Mouse (Mus musculus) forebrain, embryonic 12.5 days (tissue): Measurements from ENCODE around the gene Slc6a6. TPM values are rescaled to one million over a fixed set of nuclear protein-coding genes. Genes with fewer than 3 reads are reported as not detected.

Experiments
- ATAC-seq: fragments of 200-750 bp; cut with Nextera tagmentation; 2 replicates; pipeline ENCODE4 v1.8.0; 2017; ENCODE audit warnings: moderate TSS enrichment; ENCODE audit not compliant: low FRiP score
- H3K27ac ChIP-seq: fragments of 300-500 bp; sonication (generic); 2 replicates; pipeline ENCODE4 v1.5.1; 2016; ENCODE audit warnings: mild to moderate bottlenecking
- H3K27me3 ChIP-seq: fragments of 300-500 bp; sonication (generic); 2 replicates; pipeline ENCODE4 v1.6.1; 2016; ENCODE audit warnings: mild to moderate bottlenecking
- H3K36me3 ChIP-seq: fragments of 300-500 bp; sonication (generic); replicated peaks from 2 replicates; pipeline ENCODE4 v1.6.1; 2016; ENCODE audit warnings: mild to moderate bottlenecking
- H3K4me1 ChIP-seq: fragments of 300-500 bp; sonication (generic); 2 replicates; pipeline ENCODE4 v1.6.1; 2016
- H3K4me2 ChIP-seq: fragments of 300-500 bp; sonication (generic); 2 replicates; pipeline ENCODE4 v1.6.1; 2016; ENCODE audit warnings: mild to moderate bottlenecking, moderate library complexity
- H3K4me3 ChIP-seq: fragments of 300-500 bp; sonication (generic); replicated peaks from 2 replicates; pipeline ENCODE4 v1.5.1; 2016; ENCODE audit warnings: mild to moderate bottlenecking
- H3K9ac ChIP-seq: fragments of 300-500 bp; sonication (generic); 2 replicates; pipeline ENCODE4 v1.6.1; 2016; ENCODE audit warnings: mild to moderate bottlenecking
- H3K9me3 ChIP-seq: fragments of 300-500 bp; sonication (generic); 2 replicates; pipeline ENCODE4 v1.6.1; 2016
- WGBS: fragments of 180-500 bp; shearing (Covaris S2); methylation state at CpG from one replicate; pipeline ENCODE4 v1.1.7; 2016; 5-methylcytosine and 5-hydroxymethylcytosine counted together
- polyA plus RNA-seq: library from polyadenylated mRNA; unstranded; fragments of >200 nt; fragmentation: Nextera tagmentation; extraction: Ambion mirVana; gene quantifications from 2 replicates; pipeline ENCODE4 v1.2.1, GENCODE M21; 2016

Slc6a6 gene
- polyA plus RNA-seq, 1 experiment from 2014 or later, result 79.0 TPM

DNA sequence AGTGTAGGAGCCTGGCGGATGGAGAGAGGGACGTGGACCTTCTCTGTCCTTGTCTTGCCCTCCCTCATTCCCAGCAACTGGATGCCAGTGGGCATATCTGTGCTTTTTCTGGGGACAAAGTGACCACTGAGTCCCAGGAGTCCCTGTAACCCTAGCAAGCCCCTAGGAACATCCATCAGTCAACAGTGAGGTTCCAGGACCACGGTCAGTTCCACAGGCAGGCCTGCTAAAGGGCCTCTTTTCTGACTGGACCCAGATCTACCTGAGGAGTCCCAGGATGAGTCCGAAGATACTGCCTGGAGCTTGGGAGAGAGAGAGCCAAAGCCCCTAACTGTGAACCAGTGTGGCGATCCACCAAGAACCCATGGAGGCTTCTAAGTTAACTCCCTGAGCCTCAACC, 90.1 kb downstream of the Slc6a6 start:
- H3K4me3 ChIP-seq, result no peak overlapping the region
- no peaks in the 10 kb centered on the region for H3K4me1 ChIP-seq
- peaks cover 5% of the 10 kb centered on the region; the same call in 1 of the 2 replicates for H3K9me3 ChIP-seq
- 0 out of 2 replicates have a peak, but pooled peaks cover 4% of the 10 kb centered on the region for H3K27me3 ChIP-seq
- no peak overlapping the region for H3K4me2 ChIP-seq
- no peak overlapping the region for H3K27ac ChIP-seq
- no peaks in the 10 kb centered on the region for H3K36me3 ChIP-seq
- no peak for ATAC-seq
- 79% methylated on average over 5 of the region's 5 CpGs for WGBS
- H3K9ac ChIP-seq, result no peak overlapping the region

DNA sequence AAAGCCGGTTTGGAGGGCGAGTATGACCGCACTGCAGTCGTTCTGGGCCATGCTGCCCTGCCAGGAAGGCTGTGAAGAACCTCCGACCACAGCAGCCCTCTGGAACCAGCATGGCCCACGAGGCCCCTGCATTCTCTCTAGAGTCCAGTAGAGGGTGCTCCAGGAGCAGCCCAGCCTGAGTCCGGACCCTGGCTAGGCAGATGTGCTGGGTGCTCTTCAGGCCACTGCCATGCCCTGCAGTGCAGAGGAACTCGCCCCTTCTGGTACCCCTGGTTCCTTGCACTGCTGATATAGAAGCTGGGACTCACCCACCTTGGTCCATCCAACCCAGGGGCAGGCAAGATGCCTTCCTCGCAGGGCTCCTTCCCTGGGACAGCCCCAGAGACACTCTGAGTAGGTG, 92.7 kb downstream of the Slc6a6 start:
- 12% methylated on average over 9 of the region's 9 CpGs for WGBS
- H3K27ac ChIP-seq, result no peak overlapping the region
- H3K36me3 ChIP-seq, result no peaks in the 10 kb centered on the region
- 0 out of 2 replicates have a peak, but pooled peaks cover 4% of the 10 kb centered on the region for H3K27me3 ChIP-seq
- no peak overlapping the region for H3K9ac ChIP-seq
- no peak overlapping the region for H3K4me2 ChIP-seq
- no peaks in the 10 kb centered on the region for H3K4me1 ChIP-seq
- ATAC-seq, result peak; percentile 82
- H3K9me3 ChIP-seq, result no peaks in the 10 kb centered on the region
- H3K4me3 ChIP-seq, result no peak overlapping the region

DNA sequence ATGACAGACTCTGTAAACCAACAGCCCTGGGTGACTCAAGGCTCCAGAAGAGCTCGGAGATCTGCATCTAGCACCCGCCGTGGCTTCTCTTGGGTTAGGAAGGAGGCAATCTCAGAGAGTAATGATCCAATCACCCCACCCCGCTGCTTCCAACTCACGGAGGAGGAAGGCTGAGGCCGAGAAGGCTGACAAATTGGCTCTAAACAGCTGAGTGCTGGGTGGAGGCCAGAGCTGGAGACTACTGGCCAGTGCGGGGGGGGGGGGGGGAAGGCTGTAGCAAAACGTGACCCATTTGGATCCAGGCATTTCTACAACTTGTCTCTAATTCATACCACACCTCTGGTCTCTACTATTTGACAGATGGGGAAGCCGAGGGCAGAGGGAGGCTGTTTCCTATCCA, 95.4 kb downstream of the Slc6a6 start:
- H3K4me2 ChIP-seq, result no peak overlapping the region
- H3K27me3 ChIP-seq, result 0 out of 2 replicates have a peak, but pooled peaks cover 3% of the 10 kb centered on the region
- H3K4me1 ChIP-seq, result no peaks in the 10 kb centered on the region
- no peaks in the 10 kb centered on the region for H3K9me3 ChIP-seq
- WGBS, result 70% methylated on average over 8 of the region's 9 CpGs
- no peak overlapping the region for H3K9ac ChIP-seq
- no peaks in the 10 kb centered on the region for H3K36me3 ChIP-seq
- H3K4me3 ChIP-seq, result no peak overlapping the region
- H3K27ac ChIP-seq, result no peak overlapping the region
- no peak for ATAC-seq

DNA sequence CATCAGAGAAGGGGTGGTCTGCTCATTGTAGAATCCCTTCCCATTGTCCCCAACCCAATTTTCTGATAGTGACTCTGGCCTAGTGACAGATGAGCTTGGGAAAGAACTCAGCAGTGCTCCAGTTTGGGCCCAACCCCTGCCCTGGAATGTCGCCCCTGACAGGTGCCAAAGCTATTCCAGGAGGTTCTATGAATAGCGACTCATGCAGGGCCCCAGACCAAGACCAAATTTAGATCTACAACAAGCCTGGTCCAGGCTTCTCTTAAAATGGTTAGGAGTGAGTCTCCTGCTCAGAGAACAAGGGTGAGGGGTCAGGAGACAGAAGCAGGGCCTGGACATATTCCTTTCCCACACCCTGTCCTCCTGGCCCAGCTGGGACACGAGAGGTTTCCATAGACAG, 101.2 kb downstream of the Slc6a6 start:
- H3K9ac ChIP-seq, result no peak overlapping the region
- H3K9me3 ChIP-seq, result no peaks in the 10 kb centered on the region
- no peak overlapping the region for H3K4me3 ChIP-seq
- no peaks in the 10 kb centered on the region for H3K4me1 ChIP-seq
- whole genome bisulfite sequencing, result 78% methylated on average over 3 of the region's 3 CpGs
- ATAC-seq, result no peak
- H3K27me3 ChIP-seq, result no peaks in the 10 kb centered on the region
- no peaks in the 10 kb centered on the region for H3K36me3 ChIP-seq
- no peak overlapping the region for H3K27ac ChIP-seq
- H3K4me2 ChIP-seq, result no peak overlapping the region

DNA sequence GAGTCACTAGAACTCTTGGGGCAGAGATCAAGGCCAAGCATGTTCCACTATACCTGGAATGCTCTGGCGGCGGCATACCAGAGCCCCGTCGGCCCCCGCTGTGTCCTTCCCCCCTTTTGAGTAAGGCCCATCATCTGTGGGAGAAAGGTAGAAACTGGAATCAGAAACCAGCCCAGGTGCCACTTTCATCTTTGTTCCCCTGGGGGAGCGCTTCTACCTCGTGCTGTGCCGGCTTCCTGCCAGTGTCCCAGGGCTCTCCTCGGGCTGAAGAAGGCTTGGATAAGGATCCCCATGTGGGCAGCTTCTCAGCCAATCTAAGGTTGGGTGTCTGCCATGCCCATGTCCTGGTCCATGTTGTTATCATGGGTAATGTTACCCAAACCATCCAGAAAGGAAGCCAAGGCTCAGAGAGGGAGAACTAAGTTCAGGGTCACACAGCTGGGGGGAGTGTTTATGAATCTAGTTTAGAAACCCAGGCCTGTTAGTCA, 104.5 kb downstream of the Slc6a6 start:
- ATAC-seq, result no peak
- WGBS, result 86% methylated on average over 9 of the region's 9 CpGs

DNA sequence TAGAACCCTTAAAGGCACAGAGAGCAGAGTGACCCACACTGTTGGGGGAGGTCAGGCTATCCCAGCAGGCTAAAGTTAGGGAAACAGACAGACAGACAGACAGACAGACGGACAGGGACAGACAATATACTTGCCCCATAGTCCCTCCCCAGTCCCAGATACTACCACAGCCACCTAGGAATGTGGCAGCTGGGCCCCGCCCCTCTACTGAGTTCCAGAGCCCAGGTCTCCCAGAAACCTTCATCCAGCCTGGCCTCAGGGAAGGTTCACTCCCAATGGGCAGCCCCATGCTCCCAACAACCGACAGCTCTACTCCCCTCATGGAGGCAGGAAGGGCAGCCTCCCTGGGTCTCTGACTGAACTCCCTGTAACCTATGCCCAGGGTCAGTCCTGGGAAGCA, 111.8 kb downstream of the Slc6a6 start:
- H3K27ac ChIP-seq, result no peak overlapping the region
- H3K9me3 ChIP-seq, result no peaks in the 10 kb centered on the region
- no peaks in the 10 kb centered on the region for H3K4me1 ChIP-seq
- H3K27me3 ChIP-seq, result no peaks in the 10 kb centered on the region; the same call in 1 of the 2 replicates
- no peak overlapping the region for H3K4me3 ChIP-seq
- no peak overlapping the region for H3K4me2 ChIP-seq
- WGBS, result 70% methylated on average over 3 of the region's 3 CpGs
- ATAC-seq, result no peak
- no peak overlapping the region for H3K9ac ChIP-seq
- no peaks in the 10 kb centered on the region for H3K36me3 ChIP-seq

More for the DNA sequence above, 104.5 kb downstream of the Slc6a6 start:
- Histone ChIP-seq H3K9me3 (no peaks in the 10 kb centered on the region), H3K4me2 (no peak overlapping the region), H3K27ac (no peak overlapping the region), H3K4me1 (no peaks in the 10 kb centered on the region), H3K9ac (no peak overlapping the region), H3K36me3 (no peaks in the 10 kb centered on the region), H3K4me3 (no peak overlapping the region), H3K27me3 (no peaks in the 10 kb centered on the region)

DNA sequence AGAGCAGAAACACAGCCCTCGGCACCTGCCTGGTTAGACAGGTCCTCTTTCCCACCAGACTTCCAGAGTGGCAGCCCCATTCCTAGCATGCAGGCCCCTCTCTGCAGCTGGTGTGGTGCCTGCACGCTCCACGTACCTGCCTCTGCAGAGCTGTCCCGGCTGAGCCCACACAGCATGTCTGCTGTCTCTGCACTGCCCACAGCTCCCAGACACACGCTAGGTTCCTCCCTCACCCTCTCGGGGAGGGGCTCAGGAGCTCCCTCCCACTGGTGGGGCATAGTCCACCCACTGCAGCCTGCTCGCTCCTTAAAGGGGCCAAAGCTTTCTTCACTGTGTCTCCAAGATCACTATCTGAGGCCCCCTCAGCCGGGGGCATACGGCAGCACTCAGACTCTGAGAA, 112.2 kb downstream of the Slc6a6 start:
- no peak overlapping the region for H3K27ac ChIP-seq
- no peak overlapping the region for H3K9ac ChIP-seq
- H3K4me3 ChIP-seq, result no peak overlapping the region
- WGBS, result 73% methylated on average over 9 of the region's 9 CpGs
- ATAC-seq, result no peak
- no peaks in the 10 kb centered on the region for H3K9me3 ChIP-seq
- H3K36me3 ChIP-seq, result no peaks in the 10 kb centered on the region
- no peak overlapping the region for H3K4me2 ChIP-seq
- H3K4me1 ChIP-seq, result no peaks in the 10 kb centered on the region
- H3K27me3 ChIP-seq, result no peaks in the 10 kb centered on the region; the same call in 1 of the 2 replicates

DNA sequence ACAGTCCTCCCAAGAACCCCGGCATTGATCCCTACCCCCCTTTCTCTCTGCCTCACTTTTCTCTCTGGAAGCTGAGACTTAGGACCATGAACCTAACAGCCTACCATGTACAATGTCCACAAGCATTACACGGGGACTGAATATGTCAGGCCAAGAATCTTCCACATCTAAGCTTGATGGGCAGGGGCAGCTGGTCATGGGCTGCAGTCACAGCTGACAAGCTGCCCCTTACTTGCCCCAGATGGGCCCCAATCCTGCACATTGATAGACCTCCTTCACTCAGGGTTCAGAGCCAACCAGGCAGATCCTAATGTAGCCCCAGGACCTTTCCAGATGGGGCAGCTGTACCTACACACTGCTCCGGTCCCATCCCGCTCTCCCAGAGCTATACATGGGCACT, 112.9 kb downstream of the Slc6a6 start:
- ATAC-seq, result no peak
- Histone ChIP-seq H3K9me3 (no peaks in the 10 kb centered on the region), H3K4me3 (no peak overlapping the region), H3K27ac (no peak overlapping the region), H3K4me2 (no peak overlapping the region), H3K36me3 (no peaks in the 10 kb centered on the region), H3K9ac (no peak overlapping the region), H3K27me3 (no peaks in the 10 kb centered on the region; the same call in 1 of the 2 replicates), H3K4me1 (no peaks in the 10 kb centered on the region)
- 89% methylated on average over 4 of the region's 4 CpGs for WGBS

DNA sequence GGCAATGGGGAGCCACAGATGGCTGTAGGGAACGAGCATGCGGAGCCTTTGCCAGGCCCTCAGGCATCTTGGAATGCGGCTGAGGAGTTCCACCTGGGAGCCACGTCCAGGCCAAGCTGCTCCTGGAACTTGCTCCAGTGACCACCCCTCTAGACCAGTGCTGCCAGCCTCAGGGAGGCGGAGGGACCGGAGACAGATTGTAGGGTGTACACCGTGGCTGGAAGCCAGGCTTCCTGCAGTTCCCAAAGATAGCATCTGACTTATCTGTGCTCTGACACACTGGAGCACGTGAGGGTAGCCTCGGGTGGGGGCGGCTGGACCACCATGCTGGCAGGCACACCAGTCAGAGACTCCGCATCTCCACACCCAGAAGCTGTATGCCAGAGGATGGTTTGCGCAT, 114.6 kb downstream of the Slc6a6 start:
- Histone ChIP-seq H3K4me1 (no peaks in the 10 kb centered on the region), H3K9ac (no peak overlapping the region), H3K4me3 (no peak overlapping the region), H3K4me2 (no peak overlapping the region), H3K27me3 (no peaks in the 10 kb centered on the region; the same call in 1 of the 2 replicates), H3K27ac (no peak overlapping the region), H3K36me3 (no peaks in the 10 kb centered on the region), H3K9me3 (no peaks in the 10 kb centered on the region)
- 83% methylated on average over 12 of the region's 12 CpGs for WGBS
- no peak for ATAC-seq

DNA sequence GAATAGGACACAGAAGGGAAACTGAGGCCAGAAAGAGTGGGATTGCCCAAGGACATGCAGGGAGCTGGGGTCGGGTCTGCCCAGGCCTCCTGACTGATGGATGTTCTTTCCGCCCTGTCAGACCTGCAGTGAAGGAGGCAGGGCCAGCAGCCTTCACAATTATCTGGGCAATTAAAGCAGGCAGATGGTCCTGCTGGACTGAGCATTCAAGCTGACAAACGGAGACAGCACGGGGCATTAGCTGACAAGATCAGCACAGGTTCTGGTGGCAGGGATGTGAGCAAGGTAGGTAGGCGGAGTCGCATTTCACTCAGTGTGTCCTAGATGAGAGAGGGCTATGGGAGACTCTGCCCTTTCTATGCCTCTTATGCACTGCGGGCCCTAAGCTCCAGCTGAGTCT, 120.3 kb downstream of the Slc6a6 start:
- 55% methylated on average over 7 of the region's 7 CpGs for WGBS
- Histone ChIP-seq H3K36me3 (no peaks in the 10 kb centered on the region), H3K4me3 (no peak overlapping the region), H3K4me1 (peaks cover 17% of the 10 kb centered on the region), H3K27me3 (peaks cover 43% of the 10 kb centered on the region), H3K4me2 (no peak overlapping the region), H3K9me3 (no peaks in the 10 kb centered on the region), H3K9ac (no peak overlapping the region), H3K27ac (no peak overlapping the region)
- ATAC-seq, result no peak

DNA sequence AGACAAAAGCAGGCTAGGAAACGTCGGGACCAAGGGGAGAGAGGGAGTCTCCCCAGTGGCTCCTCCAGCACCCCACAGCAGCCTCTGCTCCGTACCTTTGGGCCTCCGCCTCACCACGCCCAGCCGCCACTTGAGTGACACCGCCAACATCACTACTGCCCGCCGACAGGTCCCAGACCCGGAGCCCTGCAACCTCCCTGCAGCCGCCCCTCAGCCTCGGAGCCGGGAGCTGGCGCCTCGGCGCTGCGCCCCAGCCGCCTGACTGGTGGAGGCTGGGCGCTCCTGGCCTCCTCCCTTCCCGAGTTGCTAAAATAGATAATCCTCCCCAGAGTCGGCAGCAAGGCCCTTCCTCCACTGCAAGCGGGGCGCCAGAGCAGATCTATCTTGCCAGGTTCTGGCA, 123.3 kb downstream of the Slc6a6 start:
- Histone ChIP-seq H3K27ac (no peak overlapping the region), H3K27me3 (peaks cover 43% of the 10 kb centered on the region)
- ATAC-seq, result no peak

DNA sequence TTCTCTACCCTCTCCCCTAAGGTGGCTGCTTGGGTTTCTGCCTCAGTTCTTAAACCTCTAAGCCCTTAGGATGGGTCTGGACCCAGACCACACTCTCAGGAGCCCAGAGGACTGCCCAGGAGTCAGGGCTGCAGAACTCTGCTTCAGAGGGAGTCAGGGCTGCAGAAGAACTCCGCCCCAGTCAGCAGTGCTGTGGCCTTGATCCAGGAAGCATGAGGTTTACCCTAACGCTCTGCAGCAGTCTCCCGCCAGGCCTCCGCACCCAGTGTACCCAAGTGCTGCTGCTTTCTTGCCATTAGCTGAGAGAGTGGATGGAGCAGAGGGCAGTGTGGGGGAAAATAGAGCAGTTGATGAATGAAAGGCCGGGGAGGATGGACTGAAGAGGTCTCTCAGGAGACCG, 124.2 kb downstream of the Slc6a6 start:
- no peak overlapping the region for H3K4me3 ChIP-seq
- no peak for ATAC-seq
- H3K36me3 ChIP-seq, result no peaks in the 10 kb centered on the region
- H3K27ac ChIP-seq, result no peak overlapping the region
- 65% methylated on average over 6 of the region's 6 CpGs for WGBS
- H3K9me3 ChIP-seq, result no peaks in the 10 kb centered on the region
- H3K4me2 ChIP-seq, result no peak overlapping the region
- peaks cover 17% of the 10 kb centered on the region for H3K4me1 ChIP-seq
- H3K27me3 ChIP-seq, result peaks cover 43% of the 10 kb centered on the region
- H3K9ac ChIP-seq, result no peak overlapping the region

More for the DNA sequence above, 123.3 kb downstream of the Slc6a6 start:
- Histone ChIP-seq H3K9me3 (no peaks in the 10 kb centered on the region), H3K4me1 (peaks cover 17% of the 10 kb centered on the region), H3K4me3 (peak overlapping the region; percentile 29), H3K9ac (peak overlapping the region; percentile 36), H3K4me2 (peak overlapping the region; percentile 56), H3K36me3 (no peaks in the 10 kb centered on the region)
- WGBS, result 5% methylated on average over 23 of the region's 23 CpGs
